Mouse (Mus musculus) CH12.LX (cell line): ENCODE data around the gene Mxra8. TPM values are rescaled to one million over a fixed set of nuclear protein-coding genes. Genes with fewer than 3 reads are reported as not detected.

Experiments used
- DNase-seq: peaks from one replicate; pipeline ENCODE4 v3.0.0-alpha.2; 2013; ENCODE audit errors: extremely low read depth
- H3K27ac ChIP-seq: 2 replicates; pipeline ENCODE4 v1.5.1; 2012; ENCODE audit warnings: low read depth, mild to moderate bottlenecking, control low read depth, moderate library complexity; ENCODE audit not compliant: insufficient read depth
- H3K27me3 ChIP-seq: replicated peaks from 2 replicates; pipeline ENCODE3; 2012; ENCODE audit warnings: inconsistent platforms
- H3K36me3 ChIP-seq, 2 experiments: replicated peaks in 1 of 2; 2 replicates each; pipeline versions ENCODE3 to v1.6.1; 2012; ENCODE audit warnings: inconsistent platforms in 1 of 2, low read length in 1 of 2, mild to moderate bottlenecking in 1 of 2, mixed read lengths in 1 of 2, moderate library complexity in 1 of 2; ENCODE audit not compliant: control insufficient read depth in 1 of 2, insufficient read depth in 1 of 2
- H3K4me1 ChIP-seq, 2 experiments: 2 replicates each; pipeline ENCODE4 v1.6.1; 2012; ENCODE audit warnings: inconsistent platforms in 1 of 2, moderate library complexity in 1 of 2; ENCODE audit not compliant: insufficient read depth in 2 of 2, control insufficient read depth in 1 of 2
- H3K4me2 ChIP-seq: 2 replicates; pipeline ENCODE4 v1.6.1; 2012; ENCODE audit warnings: low read depth, mild to moderate bottlenecking, control low read depth; ENCODE audit not compliant: poor library complexity, insufficient read depth, severe bottlenecking
- H3K4me3 ChIP-seq, 3 experiments: fragments of 150-350 bp in 1 of 3; sonication (generic) in 1 of 3; replicated peaks in 1 of 3; 2 replicates each; pipeline versions ENCODE3 to v1.5.1; 2011 to 2012; ENCODE audit warnings: low read depth in 2 of 3, low read length in 2 of 3, mild to moderate bottlenecking in 2 of 3, moderate library complexity in 2 of 3, control low read depth in 1 of 3, improper control_type of control experiment in 1 of 3, inconsistent platforms in 1 of 3, mixed read lengths in 1 of 3; ENCODE audit not compliant: poor library complexity in 1 of 3
- H3K79me2 ChIP-seq: replicated peaks from 2 replicates; pipeline ENCODE4 v1.6.1; 2012; ENCODE audit warnings: mild to moderate bottlenecking, moderate library complexity; ENCODE audit not compliant: control insufficient read depth, poor library complexity, insufficient read depth, severe bottlenecking; ENCODE audit errors: extremely low read depth
- H3K9ac ChIP-seq: 2 replicates; pipeline ENCODE4 v1.6.1; 2012; ENCODE audit warnings: low read depth, mild to moderate bottlenecking, control low read depth, moderate library complexity; ENCODE audit not compliant: insufficient read depth
- H3K9me3 ChIP-seq: replicated peaks from 2 replicates; pipeline ENCODE3; 2012; ENCODE audit warnings: low read length, inconsistent platforms, mixed read lengths
- BHLHE40 ChIP-seq: IDR thresholded peaks from 2 replicates; pipeline ENCODE4 v1.6.1; 2011; ENCODE audit warnings: mild to moderate bottlenecking, low read depth, low read length, improper control_type of control experiment
- CHD1 ChIP-seq: IDR thresholded peaks from 2 replicates; pipeline ENCODE4 v1.6.1; 2012; ENCODE audit warnings: low read depth, low read length, improper control_type of control experiment, inconsistent platforms
- CHD2 ChIP-seq: IDR thresholded peaks from 2 replicates; pipeline ENCODE4 v1.6.1; 2011; ENCODE audit warnings: low read length, improper control_type of control experiment
- CTCF ChIP-seq, 2 experiments: IDR thresholded peaks in 1 of 2; conservative IDR thresholded peaks in 1 of 2; 2 replicates each; pipeline ENCODE4 v1.5.1; 2011 to 2012; ENCODE audit warnings: low read depth in 2 of 2, low read length in 2 of 2, improper control_type of control experiment in 1 of 2, inconsistent platforms in 1 of 2, mild to moderate bottlenecking in 1 of 2, moderate library complexity in 1 of 2
- ELF1 ChIP-seq: IDR thresholded peaks from 2 replicates; pipeline ENCODE4 v1.6.1; 2014; ENCODE audit warnings: low read depth, mild to moderate bottlenecking, inconsistent platforms, low read length, improper control_type of control experiment
- EP300 ChIP-seq: IDR thresholded peaks from 2 replicates; pipeline ENCODE4 v1.6.1; 2011; ENCODE audit warnings: low read length, improper control_type of control experiment
- ETS1 ChIP-seq: conservative IDR thresholded peaks from 2 replicates; pipeline ENCODE4 v1.6.1; 2012; ENCODE audit warnings: low read depth, mild to moderate bottlenecking, inconsistent platforms, low read length, improper control_type of control experiment, moderate library complexity
- GABPA ChIP-seq: IDR thresholded peaks from 2 replicates; pipeline ENCODE4 v1.6.1; 2012; ENCODE audit warnings: low read depth, low read length, improper control_type of control experiment, inconsistent platforms; ENCODE audit not compliant: insufficient replicate concordance
- HCFC1 ChIP-seq: IDR thresholded peaks from 2 replicates; pipeline ENCODE4 v1.6.1; 2012; ENCODE audit warnings: low read depth, mild to moderate bottlenecking, inconsistent platforms, low read length, improper control_type of control experiment
- IRF4 ChIP-seq: IDR thresholded peaks from 2 replicates; pipeline ENCODE4 v1.6.1; 2014; ENCODE audit warnings: low read depth, mild to moderate bottlenecking, inconsistent platforms, low read length, improper control_type of control experiment
- KAT2A ChIP-seq: IDR thresholded peaks from 2 replicates; pipeline ENCODE4 v1.6.1; 2012; ENCODE audit warnings: low read length, improper control_type of control experiment, inconsistent platforms; ENCODE audit not compliant: insufficient replicate concordance
- MAX ChIP-seq: IDR thresholded peaks from 2 replicates; pipeline ENCODE4 v1.6.1; 2011; ENCODE audit warnings: low read length, improper control_type of control experiment
- MAZ ChIP-seq: IDR thresholded peaks from 2 replicates; pipeline ENCODE4 v1.6.1; 2012; ENCODE audit warnings: low read depth, mild to moderate bottlenecking, inconsistent platforms, low read length, improper control_type of control experiment, moderate library complexity
- MEF2A ChIP-seq: IDR thresholded peaks from 2 replicates; pipeline ENCODE4 v1.6.1; 2014; ENCODE audit warnings: low read depth, mild to moderate bottlenecking, inconsistent platforms, low read length, improper control_type of control experiment, borderline replicate concordance
- MXI1 ChIP-seq: IDR thresholded peaks from 2 replicates; pipeline ENCODE4 v1.6.1; 2011; ENCODE audit warnings: mild to moderate bottlenecking, low read depth, low read length, improper control_type of control experiment
- MYC ChIP-seq: IDR thresholded peaks from 2 replicates; pipeline ENCODE4 v1.6.1; 2011; ENCODE audit warnings: low read depth, mild to moderate bottlenecking, improper control_type of control experiment, low read length
- NELFE ChIP-seq: IDR thresholded peaks from 2 replicates; pipeline ENCODE4 v1.6.1; 2011; ENCODE audit warnings: low read depth, low read length, improper control_type of control experiment
- PAX5 ChIP-seq: IDR thresholded peaks from 2 replicates; pipeline ENCODE4 v1.6.1; 2012; ENCODE audit warnings: low read length, inconsistent platforms, mixed read lengths
- POLR2AphosphoS2 ChIP-seq: IDR thresholded peaks from 2 replicates; pipeline ENCODE4 v1.6.1; 2011; ENCODE audit warnings: low read depth, low read length, improper control_type of control experiment
- RAD21 ChIP-seq: IDR thresholded peaks from 2 replicates; pipeline ENCODE4 v1.6.1; 2011; ENCODE audit warnings: low read depth, mild to moderate bottlenecking, low read length, improper control_type of control experiment, moderate library complexity
- RCOR1 ChIP-seq: conservative IDR thresholded peaks from 2 replicates; pipeline ENCODE4 v1.6.1; 2012; ENCODE audit warnings: low read depth, mild to moderate bottlenecking, inconsistent platforms, low read length, improper control_type of control experiment
- SIN3A ChIP-seq: IDR thresholded peaks from 2 replicates; pipeline ENCODE4 v1.6.1; 2012; ENCODE audit warnings: low read length, improper control_type of control experiment, inconsistent platforms
- SMC3 ChIP-seq: IDR thresholded peaks from 2 replicates; pipeline ENCODE4 v1.6.1; 2011; ENCODE audit warnings: low read depth, low read length, improper control_type of control experiment
- TBP ChIP-seq: conservative IDR thresholded peaks from 2 replicates; pipeline ENCODE4 v1.6.1; 2011; ENCODE audit warnings: low read depth, low read length, improper control_type of control experiment
- TCF12 ChIP-seq: IDR thresholded peaks from 2 replicates; pipeline ENCODE4 v1.6.1; 2014; ENCODE audit warnings: low read depth, mild to moderate bottlenecking, inconsistent platforms, low read length, improper control_type of control experiment
- UBTF ChIP-seq: IDR thresholded peaks from 2 replicates; pipeline ENCODE4 v1.6.1; 2012; ENCODE audit warnings: low read depth, mild to moderate bottlenecking, inconsistent platforms, low read length, improper control_type of control experiment, moderate library complexity
- ZC3H11A ChIP-seq: IDR thresholded peaks from 2 replicates; pipeline ENCODE4 v1.6.1; 2012; ENCODE audit warnings: low read depth, mild to moderate bottlenecking, inconsistent platforms, low read length, improper control_type of control experiment
- ZKSCAN1 ChIP-seq: IDR thresholded peaks from 2 replicates; pipeline ENCODE4 v1.6.1; 2012; ENCODE audit warnings: low read depth, inconsistent platforms, low read length, improper control_type of control experiment, borderline replicate concordance
- ZNF384 ChIP-seq: IDR thresholded peaks from 2 replicates; pipeline ENCODE4 v1.6.1; 2012; ENCODE audit warnings: low read depth, low read length, improper control_type of control experiment, inconsistent platforms
- dilution Hi-C: fragments of 300-500 bp; cut with MboI; formaldehyde crosslinking; loops from 2 replicates; pipeline ENCODE4 v1.14.3; 2020; ENCODE audit warnings: low sequenced_read_pairs; ENCODE audit not compliant: extremely low pct_unique_long_range_greater_than_20kb, extremely low pct_ligation_motif_present
- in situ Hi-C: fragments of 300-500 bp; cut with MboI; formaldehyde crosslinking; loops from 3 replicates; pipeline ENCODE4 v1.14.3; 2019; ENCODE audit warnings: low sequenced_read_pairs, low pct_ligation_motif_present, low pct_unique_long_range_greater_than_20kb, mixed read lengths
- polyA plus RNA-seq: library from polyadenylated mRNA; unstranded; fragments of >175 nt; gene quantifications from 2 replicates; pipeline ENCODE4 v1.2.1, GENCODE M21; 2012; ENCODE audit warnings: low read depth; ENCODE audit not compliant: insufficient read length
- total RNA-seq, 2 experiments: library from RNA; depleted of rRNA; stranded (reverse); fragments of 300-350 nt in 1 of 2; fragments of >200 nt in 1 of 2; gene quantifications; 2 replicates each; pipeline ENCODE4 v1.2.3; 2012 to 2014

The Mxra8 gene
- total and polyA plus RNA-seq, 3 experiments: 8.8 to 24.0 (median 12.4) TPM

DNA sequence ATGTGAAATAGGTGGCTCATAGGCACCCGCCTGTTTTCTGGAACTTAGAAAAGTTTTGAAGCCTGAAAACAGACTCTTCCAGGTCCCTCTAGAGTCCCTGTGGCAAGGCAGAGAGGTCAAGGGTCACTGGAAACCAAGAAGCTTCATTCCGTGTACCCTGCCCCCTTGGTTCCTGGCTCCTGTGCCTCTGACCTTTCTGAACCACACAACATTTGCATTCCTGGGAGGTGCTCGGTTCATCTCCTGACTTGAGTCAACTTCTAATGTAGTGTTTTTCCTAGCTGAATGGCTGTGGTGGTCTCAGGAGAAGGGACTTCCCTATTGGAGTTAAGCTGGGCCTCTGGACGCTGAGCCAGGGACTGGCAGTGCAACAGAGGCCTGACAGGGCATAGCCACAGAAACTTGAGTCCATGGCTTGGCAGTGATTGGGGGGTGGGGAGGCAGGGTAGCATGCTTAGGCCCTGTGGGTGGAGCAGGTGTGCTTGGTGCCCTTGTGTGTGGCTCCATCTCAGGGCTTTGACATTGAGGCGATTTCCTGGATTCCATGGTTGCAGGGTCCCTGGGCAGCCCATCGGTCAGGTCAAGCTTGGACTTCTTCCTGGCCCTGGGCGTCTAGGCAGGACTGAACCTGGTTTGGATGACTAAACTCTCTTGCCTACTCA lies 9.1 kb downstream of the Mxra8 start:
- H3K36me3 ChIP-seq: peaks cover 4 to 29% of the 10 kb centered on the region in 2 experiments
- dilution Hi-C loops (no loop called here), in situ Hi-C loops (no loop called here)
- TF ChIP-seq TCF12 (peak; percentile 35; the same call in 1 of the 2 replicates), CHD2 (peak; percentile 57), ETS1 (no peak), ZKSCAN1 (no peak), GABPA (no peak), MAX (no peak), MXI1 (no peak), HCFC1 (no peak), SMC3 (no peak), RAD21 (no peak), ELF1 (peak; percentile 34; the same call in 1 of the 2 replicates), MEF2A (no peak), IRF4 (peak; percentile 51; the same call in 1 of the 2 replicates), TBP (no peak), BHLHE40 (no peak), PAX5 (no peak), SIN3A (peak; percentile 60; the same call in 1 of the 2 replicates), ZNF384 (no peak)
- peak overlapping the region; percentile 89 for H3K9ac ChIP-seq
- no peaks in the 10 kb centered on the region for H3K9me3 ChIP-seq
- H3K27ac ChIP-seq: no peak overlapping the region
- DNase-seq: no peak
- peaks cover 17 to 54% of the 10 kb centered on the region in 2 experiments for H3K4me1 ChIP-seq
- H3K27me3 ChIP-seq: no peaks in the 10 kb centered on the region
- H3K4me3 ChIP-seq: peak overlapping the region; percentile 85 to 96 (median 89)
- H3K4me2 ChIP-seq: peak overlapping the region; percentile 90
- H3K79me2 ChIP-seq: peaks cover 19% of the 10 kb centered on the region

DNA sequence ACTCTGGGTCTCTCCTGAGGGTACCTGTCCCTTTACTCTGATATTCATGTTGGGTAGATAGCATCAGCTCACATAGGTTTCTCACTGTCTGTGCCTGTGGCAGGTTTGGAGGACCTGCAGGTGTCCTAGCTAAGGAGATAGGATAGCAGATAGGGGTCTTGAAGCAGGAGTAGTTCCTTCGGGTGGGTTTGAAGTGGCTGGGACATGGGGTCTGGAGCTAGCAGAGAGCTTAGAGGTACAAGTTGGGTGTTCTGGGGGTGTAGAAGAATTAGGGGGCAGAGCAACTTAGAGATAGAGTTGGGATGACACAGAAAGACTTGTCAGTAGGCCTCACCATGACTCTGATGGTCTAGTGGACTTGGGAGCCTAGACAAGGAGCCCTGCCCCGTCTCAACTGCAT lies 9.9 kb downstream of the Mxra8 start:
- peaks cover 19% of the 10 kb centered on the region for H3K79me2 ChIP-seq
- dilution Hi-C loops (no loop called here), in situ Hi-C loops (no loop called here)
- no peak overlapping the region for H3K27ac ChIP-seq
- no peak overlapping the region for H3K4me3 ChIP-seq
- no peak overlapping the region for H3K9ac ChIP-seq
- no peak for DNase-seq
- peaks cover 11 to 37% of the 10 kb centered on the region in 2 experiments for H3K36me3 ChIP-seq
- no peaks in the 10 kb centered on the region for H3K27me3 ChIP-seq
- peaks cover 17 to 54% of the 10 kb centered on the region in 2 experiments for H3K4me1 ChIP-seq
- peak overlapping the region; percentile 90; the same call in 1 of the 2 replicates for H3K4me2 ChIP-seq
- TF ChIP-seq MAZ (no peak), SIN3A (no peak), BHLHE40 (no peak), MYC (no peak), KAT2A (no peak), UBTF (no peak), HCFC1 (no peak), ZC3H11A (no peak), EP300 (no peak), CTCF (conservative IDR thresholded peaks at IDR 0.05 in 1 of 2, IDR thresholded peaks at IDR 0.05 in 1 of 2; ENCODE audit: low read depth in 2 of 2, low read length in 2 of 2) (no peak), CHD1 (no peak), POLR2AphosphoS2 (no peak), RCOR1 (no peak), PAX5 (no peak), IRF4 (no peak), GABPA (no peak), RAD21 (no peak), MEF2A (no peak), NELFE (no peak)
- H3K9me3 ChIP-seq: no peaks in the 10 kb centered on the region
